Mouse (Mus musculus): ENCODE results near the gene Btn1a1. TPM values are rescaled to one million over a fixed set of nuclear protein-coding genes. Genes with fewer than 3 reads are reported as not detected.

The Btn1a1 gene
- polyA plus RNA-seq, 1 experiment from 2014 or later, result 0.06 TPM

- no peaks in the 10 kb centered on the region for H3K36me3 ChIP-seq (ENCODE audit: control insufficient read depth, insufficient read depth)
- H3K27me3 ChIP-seq (replicated peaks; ENCODE audit: control insufficient read depth, insufficient read depth, low read length), result no peaks in the 10 kb centered on the region
- no peak overlapping the region for H3K9ac ChIP-seq (replicated peaks; ENCODE audit: low read depth, low read length)
- ATAC-seq, result no peak
- 33% methylated on average over 1 of the region's 1 CpGs for WGBS
- no peaks in the 10 kb centered on the region for H3K9me3 ChIP-seq (ENCODE audit: control insufficient read depth, low read length)
- peaks cover 9% of the 10 kb centered on the region; the same call in 1 of the 2 replicates for H3K4me1 ChIP-seq (replicated peaks; ENCODE audit: control insufficient read depth, insufficient read depth, low read length)
- H3K4me3 ChIP-seq (replicated peaks; ENCODE audit: low read length), result no peak overlapping the region
- H3K4me2 ChIP-seq (ENCODE audit: low read length), result no peak overlapping the region
- H3K27ac ChIP-seq (ENCODE audit: low read length), result no peak overlapping the region
Observed at GRCm38 (mm10) chr13:23490863-23491262, 25.2 kb upstream of the Btn1a1 start.

GRCm38 (mm10) chr13:23488400-23489322, 23.0 kb upstream of the Btn1a1 start, which contains the start of gene Btn2a2:
Gene Btn2a2 (minus strand): TSS chr13:23488857.
- peak; percentile 100 for ATAC-seq
- 4% methylated on average over 13 of the region's 14 CpGs for WGBS
- H3K9ac ChIP-seq (replicated peaks; ENCODE audit: low read depth, low read length), result peak within 1 kb of the TSS; percentile 24
- peak within 1 kb of the TSS; percentile 40 for H3K4me3 ChIP-seq (replicated peaks; ENCODE audit: low read length)
- H3K9me3 ChIP-seq (ENCODE audit: control insufficient read depth, low read length), result no peaks in the 10 kb centered on the region
- H3K4me2 ChIP-seq (ENCODE audit: low read length), result peak within 1 kb of the TSS; percentile 62
- no peaks in the 10 kb centered on the region for H3K36me3 ChIP-seq (ENCODE audit: control insufficient read depth, insufficient read depth)
- peaks cover 9% of the 10 kb centered on the region; the same call in 1 of the 2 replicates for H3K4me1 ChIP-seq (replicated peaks; ENCODE audit: control insufficient read depth, insufficient read depth, low read length)
- no peaks in the 10 kb centered on the region for H3K27me3 ChIP-seq (replicated peaks; ENCODE audit: control insufficient read depth, insufficient read depth, low read length)
- no peak within 1 kb of the TSS for H3K27ac ChIP-seq (ENCODE audit: low read length)

GRCm38 (mm10) chr13:23485271-23485670, 19.6 kb upstream of the Btn1a1 start:
- Histone ChIP-seq H3K9me3 (ENCODE audit: control insufficient read depth, low read length) (no peaks in the 10 kb centered on the region), H3K27me3 (replicated peaks; ENCODE audit: control insufficient read depth, insufficient read depth, low read length) (no peaks in the 10 kb centered on the region), H3K4me2 (ENCODE audit: low read length) (no peak overlapping the region), H3K4me3 (replicated peaks; ENCODE audit: low read length) (no peak overlapping the region), H3K36me3 (ENCODE audit: control insufficient read depth, insufficient read depth) (no peaks in the 10 kb centered on the region), H3K9ac (replicated peaks; ENCODE audit: low read depth, low read length) (no peak overlapping the region), H3K27ac (ENCODE audit: low read length) (no peak overlapping the region), H3K4me1 (replicated peaks; ENCODE audit: control insufficient read depth, insufficient read depth, low read length) (peaks cover 5% of the 10 kb centered on the region; the same call in 1 of the 2 replicates)
- no peak for ATAC-seq
- WGBS, result 49% methylated on average over 5 of the region's 5 CpGs

GRCm38 (mm10) chr13:23483153-23483552, 17.5 kb upstream of the Btn1a1 start:
- H3K4me2 ChIP-seq (ENCODE audit: low read length), result no peak overlapping the region
- no peak overlapping the region for H3K27ac ChIP-seq (ENCODE audit: low read length)
- no peaks in the 10 kb centered on the region for H3K36me3 ChIP-seq (ENCODE audit: control insufficient read depth, insufficient read depth)
- H3K27me3 ChIP-seq (replicated peaks; ENCODE audit: control insufficient read depth, insufficient read depth, low read length), result no peaks in the 10 kb centered on the region
- no peaks in the 10 kb centered on the region for H3K9me3 ChIP-seq (ENCODE audit: control insufficient read depth, low read length)
- peaks cover 2% of the 10 kb centered on the region; the same call in 1 of the 2 replicates for H3K4me1 ChIP-seq (replicated peaks; ENCODE audit: control insufficient read depth, insufficient read depth, low read length)
- H3K9ac ChIP-seq (replicated peaks; ENCODE audit: low read depth, low read length), result no peak overlapping the region
- 92% methylated on average over 2 of the region's 2 CpGs for WGBS
- no peak for ATAC-seq
- H3K4me3 ChIP-seq (replicated peaks; ENCODE audit: low read length), result no peak overlapping the region

- no peaks in the 10 kb centered on the region for H3K4me1 ChIP-seq (replicated peaks; ENCODE audit: control insufficient read depth, insufficient read depth, low read length)
- H3K9ac ChIP-seq (replicated peaks; ENCODE audit: low read depth, low read length), result no peak overlapping the region
- no peak overlapping the region for H3K4me2 ChIP-seq (ENCODE audit: low read length)
Observed at GRCm38 (mm10) chr13:23475658-23476057, 10.0 kb upstream of the Btn1a1 start.

GRCm38 (mm10) chr13:23466911-23467310, 1.2 kb upstream of the Btn1a1 start:
- H3K9me3 ChIP-seq (ENCODE audit: control insufficient read depth, low read length), result no peaks in the 10 kb centered on the region
- ATAC-seq, result peak; percentile 53
- H3K9ac ChIP-seq (replicated peaks; ENCODE audit: low read depth, low read length), result no peak overlapping the region
- no peak overlapping the region for H3K27ac ChIP-seq (ENCODE audit: low read length)
- H3K4me3 ChIP-seq (replicated peaks; ENCODE audit: low read length), result no peak overlapping the region
- WGBS, result 2% methylated on average over 9 of the region's 9 CpGs
- H3K27me3 ChIP-seq (replicated peaks; ENCODE audit: control insufficient read depth, insufficient read depth, low read length), result no peaks in the 10 kb centered on the region
- H3K36me3 ChIP-seq (ENCODE audit: control insufficient read depth, insufficient read depth), result no peaks in the 10 kb centered on the region
- no peak overlapping the region for H3K4me2 ChIP-seq (ENCODE audit: low read length)
- H3K4me1 ChIP-seq (replicated peaks; ENCODE audit: control insufficient read depth, insufficient read depth, low read length), result peaks cover 11% of the 10 kb centered on the region

More at GRCm38 (mm10) chr13:23475658-23476057, 10.0 kb upstream of the Btn1a1 start:
- Histone ChIP-seq H3K27me3 (replicated peaks; ENCODE audit: control insufficient read depth, insufficient read depth, low read length) (no peaks in the 10 kb centered on the region), H3K27ac (ENCODE audit: low read length) (no peak overlapping the region), H3K4me3 (replicated peaks; ENCODE audit: low read length) (no peak overlapping the region), H3K36me3 (ENCODE audit: control insufficient read depth, insufficient read depth) (no peaks in the 10 kb centered on the region), H3K9me3 (ENCODE audit: control insufficient read depth, low read length) (no peaks in the 10 kb centered on the region)
- 3% methylated on average over 2 of the region's 2 CpGs for WGBS
- peak; percentile 47 for ATAC-seq

GRCm38 (mm10) chr13:23466306-23466705, 605 bp upstream of the Btn1a1 start:
- WGBS, result 78% methylated on average over 1 of the region's 1 CpGs
- H3K4me2 ChIP-seq (ENCODE audit: low read length), result no peak overlapping the region
- no peak overlapping the region for H3K27ac ChIP-seq (ENCODE audit: low read length)
- no peaks in the 10 kb centered on the region for H3K36me3 ChIP-seq (ENCODE audit: control insufficient read depth, insufficient read depth)
- H3K4me1 ChIP-seq (replicated peaks; ENCODE audit: control insufficient read depth, insufficient read depth, low read length), result peaks cover 11% of the 10 kb centered on the region
- H3K27me3 ChIP-seq (replicated peaks; ENCODE audit: control insufficient read depth, insufficient read depth, low read length), result no peaks in the 10 kb centered on the region
- no peak for ATAC-seq
- H3K9ac ChIP-seq (replicated peaks; ENCODE audit: low read depth, low read length), result no peak overlapping the region
- H3K9me3 ChIP-seq (ENCODE audit: control insufficient read depth, low read length), result no peaks in the 10 kb centered on the region
- no peak overlapping the region for H3K4me3 ChIP-seq (replicated peaks; ENCODE audit: low read length)

GRCm38 (mm10) chr13:23464841-23465366, 797 bp downstream of the Btn1a1 start:
- H3K9ac ChIP-seq (replicated peaks; ENCODE audit: low read depth, low read length), result peak overlapping the region; percentile 22
- H3K4me2 ChIP-seq (ENCODE audit: low read length), result peak overlapping the region; percentile 73
- H3K9me3 ChIP-seq (ENCODE audit: control insufficient read depth, low read length), result no peaks in the 10 kb centered on the region
- 3% methylated on average over 11 of the region's 11 CpGs for WGBS
- peaks cover 11% of the 10 kb centered on the region for H3K4me1 ChIP-seq (replicated peaks; ENCODE audit: control insufficient read depth, insufficient read depth, low read length)
- H3K27me3 ChIP-seq (replicated peaks; ENCODE audit: control insufficient read depth, insufficient read depth, low read length), result no peaks in the 10 kb centered on the region
- H3K27ac ChIP-seq (ENCODE audit: low read length), result no peak overlapping the region
- no peak for ATAC-seq
- peak overlapping the region; percentile 59 for H3K4me3 ChIP-seq (replicated peaks; ENCODE audit: low read length)
- no peaks in the 10 kb centered on the region for H3K36me3 ChIP-seq (ENCODE audit: control insufficient read depth, insufficient read depth)

GRCm38 (mm10) chr13:23464224-23464637, 1.5 kb downstream of the Btn1a1 start:
- Histone ChIP-seq H3K9ac (replicated peaks; ENCODE audit: low read depth, low read length) (peak overlapping the region; percentile 61), H3K27ac (ENCODE audit: low read length) (no peak overlapping the region), H3K4me2 (ENCODE audit: low read length) (peak overlapping the region; percentile 73), H3K27me3 (replicated peaks; ENCODE audit: control insufficient read depth, insufficient read depth, low read length) (no peaks in the 10 kb centered on the region), H3K9me3 (ENCODE audit: control insufficient read depth, low read length) (no peaks in the 10 kb centered on the region), H3K36me3 (ENCODE audit: control insufficient read depth, insufficient read depth) (no peaks in the 10 kb centered on the region), H3K4me1 (replicated peaks; ENCODE audit: control insufficient read depth, insufficient read depth, low read length) (peaks cover 11% of the 10 kb centered on the region), H3K4me3 (replicated peaks; ENCODE audit: low read length) (peak overlapping the region; percentile 59)
- under 1% methylated on average over 29 of the region's 29 CpGs for WGBS
- ATAC-seq, result peak; percentile 41

Data from forebrain, embryonic 16.5 days (tissue).